Mouse (Mus musculus): ENCODE measurements around the gene Pitpnm2.
"Not testable (repeated sequence)": the region's sequence is repeated elsewhere in the genome, so short reads cannot be mapped to it uniquely, and the experiment has no call there.

Pitpnm2 gene

GRCm38 (mm10) chr5:124249614-124250591 is at the start of gene Pitpnm2:
Gene Pitpnm2, minus strand, starts transcription at chr5:124249760.
- in situ Hi-C loops (cut with MboI, MseI): loop anchor here (10.0 kb wide), 1 partner anchor 85 kb away; no protein-coding TSS in a partner anchor

GRCm38 (mm10) chr5:124299307-124299706 is 49.7 kb upstream of the Pitpnm2 start:
- in situ Hi-C loops (cut with MboI, MseI): not testable (repeated sequence)

GRCm38 (mm10) chr5:124296475-124296874 is 46.9 kb upstream of the Pitpnm2 start:
- in situ Hi-C loops (cut with MboI, MseI): no loop called here

GRCm38 (mm10) chr5:124293967-124294366 is 44.4 kb upstream of the Pitpnm2 start:
- in situ Hi-C loops (cut with MboI, MseI): loop anchor here (5.0 kb wide), 1 partner anchor 127 kb away; no protein-coding TSS in a partner anchor

GRCm38 (mm10) chr5:124290216-124290615 is 40.7 kb upstream of the Pitpnm2 start:
- in situ Hi-C loops (cut with MboI, MseI): loop anchor here (5.0 kb wide), 1 partner anchor 123 kb away; no protein-coding TSS in a partner anchor

- in situ Hi-C loops (cut with MboI, MseI): no loop called here
These were observed 38.2 kb upstream of the Pitpnm2 start for GRCm38 (mm10) chr5:124287616-124288247.

GRCm38 (mm10) chr5:124284330-124284729 is 34.8 kb upstream of the Pitpnm2 start:
- in situ Hi-C loops (cut with MboI, MseI): no loop called here

- in situ Hi-C loops (cut with MboI, MseI): no loop called here
These were observed 33.3 kb upstream of the Pitpnm2 start for GRCm38 (mm10) chr5:124282854-124283253.

GRCm38 (mm10) chr5:124270226-124270625 is 20.7 kb upstream of the Pitpnm2 start:
- in situ Hi-C loops (cut with MboI, MseI): no loop called here

GRCm38 (mm10) chr5:124269661-124270060 is 20.1 kb upstream of the Pitpnm2 start:
- in situ Hi-C loops (cut with MboI, MseI): loop anchor here (10.0 kb wide), 1 partner anchor 415 kb away; no protein-coding TSS in a partner anchor

GRCm38 (mm10) chr5:124267652-124268051 is 18.1 kb upstream of the Pitpnm2 start:
- in situ Hi-C loops (cut with MboI, MseI): loop anchor here (10.0 kb wide), 1 partner anchor 413 kb away; no protein-coding TSS in a partner anchor

GRCm38 (mm10) chr5:124266821-124267220 is 17.3 kb upstream of the Pitpnm2 start:
- in situ Hi-C loops (cut with MboI, MseI): loop anchor here (10.0 kb wide), 1 partner anchor 412 kb away; no protein-coding TSS in a partner anchor

- in situ Hi-C loops (cut with MboI, MseI): loop anchor here (10.0 kb wide), 1 partner anchor 408 kb away; no protein-coding TSS in a partner anchor
These were observed 13.7 kb upstream of the Pitpnm2 start for GRCm38 (mm10) chr5:124263246-124263645.

- in situ Hi-C loops (cut with MboI, MseI): loop anchor here (10.0 kb wide), 1 partner anchor 407 kb away; no protein-coding TSS in a partner anchor
These were observed 12.5 kb upstream of the Pitpnm2 start for GRCm38 (mm10) chr5:124262090-124262489.

GRCm38 (mm10) chr5:124259133-124259532 is 9.6 kb upstream of the Pitpnm2 start:
- in situ Hi-C loops (cut with MboI, MseI): loop anchor here (10.0 kb wide), 1 partner anchor 94 kb away; no protein-coding TSS in a partner anchor

GRCm38 (mm10) chr5:124258026-124258425 is 8.5 kb upstream of the Pitpnm2 start:
- in situ Hi-C loops (cut with MboI, MseI): loop anchor here (10.0 kb wide), 1 partner anchor 93 kb away; no protein-coding TSS in a partner anchor

GRCm38 (mm10) chr5:124255141-124255540 is 5.6 kb upstream of the Pitpnm2 start:
- in situ Hi-C loops (cut with MboI, MseI): loop anchor here (10.0 kb wide), 1 partner anchor 90 kb away; no protein-coding TSS in a partner anchor

GRCm38 (mm10) chr5:124253555-124253954 is 4.0 kb upstream of the Pitpnm2 start:
- in situ Hi-C loops (cut with MboI, MseI): loop anchor here (10.0 kb wide), 1 partner anchor 89 kb away; no protein-coding TSS in a partner anchor

- in situ Hi-C loops (cut with MboI, MseI): loop anchor here (10.0 kb wide), 1 partner anchor 88 kb away; no protein-coding TSS in a partner anchor
These were observed 3.2 kb upstream of the Pitpnm2 start for GRCm38 (mm10) chr5:124252580-124253320.

GRCm38 (mm10) chr5:124251070-124251469 is 1.5 kb upstream of the Pitpnm2 start:
- in situ Hi-C loops (cut with MboI, MseI): loop anchor here (10.0 kb wide), 1 partner anchor 86 kb away; no protein-coding TSS in a partner anchor
